Mouse (Mus musculus) forebrain, embryonic 16.5 days (tissue): ENCODE results near the gene Dlg5. TPM values are rescaled to one million over a fixed set of nuclear protein-coding genes. Genes with fewer than 3 reads are reported as not detected.
A peak's percentile ranks its signal among the peaks of the same experiment; 100 is the strongest.

Experiments
- ATAC-seq: fragments of 200-750 bp; cut with Nextera tagmentation; 2 replicates; pipeline ENCODE4 v1.8.0; 2017; ENCODE audit warnings: mild to moderate bottlenecking, moderate library complexity
- H3K27ac ChIP-seq: fragments of 300-500 bp; sonication (generic); 2 replicates; pipeline ENCODE4 v1.5.1; 2014; ENCODE audit warnings: low read length, control low read depth
- H3K27me3 ChIP-seq: fragments of 300-500 bp; sonication (generic); replicated peaks from 2 replicates; pipeline ENCODE4 v1.6.1; 2014; ENCODE audit warnings: low read length; ENCODE audit not compliant: control insufficient read depth, insufficient read depth
- H3K36me3 ChIP-seq: fragments of 300-500 bp; sonication (generic); 2 replicates; pipeline ENCODE4 v1.6.1; 2014; ENCODE audit not compliant: control insufficient read depth, insufficient read depth
- H3K4me1 ChIP-seq: fragments of 300-500 bp; sonication (generic); replicated peaks from 2 replicates; pipeline ENCODE4 v1.6.1; 2014; ENCODE audit warnings: low read length; ENCODE audit not compliant: control insufficient read depth, insufficient read depth
- H3K4me2 ChIP-seq: fragments of 300-500 bp; sonication (generic); 2 replicates; pipeline ENCODE4 v1.6.1; 2014; ENCODE audit warnings: mild to moderate bottlenecking, low read length, control low read depth
- H3K4me3 ChIP-seq: fragments of 300-500 bp; sonication (generic); replicated peaks from 2 replicates; pipeline ENCODE4 v1.5.1; 2014; ENCODE audit warnings: mild to moderate bottlenecking, low read length, control low read depth
- H3K9ac ChIP-seq: fragments of 300-500 bp; sonication (generic); replicated peaks from 2 replicates; pipeline ENCODE4 v1.6.1; 2014; ENCODE audit warnings: low read depth, low read length, control low read depth
- H3K9me3 ChIP-seq: fragments of 300-500 bp; sonication (generic); 2 replicates; pipeline ENCODE4 v1.6.1; 2016; ENCODE audit warnings: low read length; ENCODE audit not compliant: control insufficient read depth
- WGBS: fragments of 180-500 bp; shearing (Covaris S2); extraction: QIAGEN DNeasy Blood & Tissue Kit; methylation state at CpG from one replicate; pipeline ENCODE4 v1.1.7; 2014; 5-methylcytosine and 5-hydroxymethylcytosine counted together
- polyA plus RNA-seq: library from polyadenylated mRNA; unstranded; fragments of >200 nt; fragmentation: Nextera tagmentation; extraction: Ambion mirVana; gene quantifications from 2 replicates; pipeline ENCODE4 v1.2.1, GENCODE M21; 2015

Dlg5 gene
- 17.1 and 21.2 TPM in 2 replicates for polyA plus RNA-seq

- peak; percentile 84 for ATAC-seq
- Histone ChIP-seq H3K27ac (peak within 1 kb of the TSS; percentile 83), H3K27me3 (no peaks in the 10 kb centered on the region), H3K4me1 (peaks cover 15% of the 10 kb centered on the region), H3K4me2 (peak within 1 kb of the TSS; percentile 87), H3K9me3 (no peaks in the 10 kb centered on the region), H3K9ac (peak within 1 kb of the TSS; percentile 94), H3K4me3 (peak within 1 kb of the TSS; percentile 58), H3K36me3 (no peaks in the 10 kb centered on the region)
- under 1% methylated on average over 83 of the region's 98 CpGs for WGBS
These were observed at the start of gene Dlg5 for GRCm38 (mm10) chr14:24245177-24246081. Gene Dlg5, minus strand, starts transcription at chr14:24245920.

- Histone ChIP-seq H3K4me1 (no peaks in the 10 kb centered on the region), H3K27ac (no peak overlapping the region), H3K4me3 (no peak overlapping the region), H3K36me3 (no peaks in the 10 kb centered on the region), H3K27me3 (no peaks in the 10 kb centered on the region), H3K4me2 (no peak overlapping the region), H3K9ac (no peak overlapping the region), H3K9me3 (no peaks in the 10 kb centered on the region)
- no peak for ATAC-seq
- 86% methylated on average over 5 of the region's 5 CpGs for WGBS
These were observed 47.9 kb upstream of the Dlg5 start for GRCm38 (mm10) chr14:24293631-24294030.

GRCm38 (mm10) chr14:24292914-24293313 lies 47.2 kb upstream of the Dlg5 start, which contains the start of gene E330034G19Rik:
Gene E330034G19Rik, plus strand, starts transcription at chr14:24293214.
- Histone ChIP-seq H3K9ac (no peak within 1 kb of the TSS), H3K36me3 (no peaks in the 10 kb centered on the region), H3K4me3 (no peak within 1 kb of the TSS), H3K4me1 (no peaks in the 10 kb centered on the region), H3K27me3 (no peaks in the 10 kb centered on the region), H3K27ac (no peak within 1 kb of the TSS), H3K4me2 (no peak within 1 kb of the TSS), H3K9me3 (no peaks in the 10 kb centered on the region)
- WGBS = 41% methylated on average over 3 of the region's 3 CpGs
- no peak for ATAC-seq

- no peak overlapping the region for H3K9ac ChIP-seq
- no peaks in the 10 kb centered on the region for H3K4me1 ChIP-seq
- no peaks in the 10 kb centered on the region for H3K9me3 ChIP-seq
- H3K27ac ChIP-seq = no peak overlapping the region
- H3K36me3 ChIP-seq = no peaks in the 10 kb centered on the region
- no peak for ATAC-seq
- H3K4me3 ChIP-seq = no peak overlapping the region
- no peak overlapping the region for H3K4me2 ChIP-seq
- H3K27me3 ChIP-seq = no peaks in the 10 kb centered on the region
These were observed 45.0 kb upstream of the Dlg5 start for GRCm38 (mm10) chr14:24290726-24291125.

GRCm38 (mm10) chr14:24286136-24286535 lies 40.4 kb upstream of the Dlg5 start:
- Histone ChIP-seq H3K36me3 (no peaks in the 10 kb centered on the region), H3K4me2 (no peak overlapping the region), H3K9me3 (no peaks in the 10 kb centered on the region), H3K27ac (no peak overlapping the region), H3K27me3 (no peaks in the 10 kb centered on the region), H3K4me3 (no peak overlapping the region), H3K9ac (no peak overlapping the region), H3K4me1 (no peaks in the 10 kb centered on the region)
- 45% methylated on average over 4 of the region's 4 CpGs for WGBS
- ATAC-seq = no peak

GRCm38 (mm10) chr14:24282276-24282675 lies 36.6 kb upstream of the Dlg5 start:
- Histone ChIP-seq H3K36me3 (no peaks in the 10 kb centered on the region), H3K27ac (no peak overlapping the region), H3K4me2 (no peak overlapping the region), H3K27me3 (no peaks in the 10 kb centered on the region), H3K4me1 (no peaks in the 10 kb centered on the region), H3K9ac (no peak overlapping the region), H3K4me3 (no peak overlapping the region), H3K9me3 (no peaks in the 10 kb centered on the region)
- no peak for ATAC-seq
- WGBS = 81% methylated on average over 3 of the region's 3 CpGs

- Histone ChIP-seq H3K36me3 (no peaks in the 10 kb centered on the region), H3K4me2 (no peak overlapping the region), H3K9me3 (no peaks in the 10 kb centered on the region), H3K9ac (no peak overlapping the region), H3K27ac (no peak overlapping the region), H3K4me3 (no peak overlapping the region), H3K4me1 (no peaks in the 10 kb centered on the region), H3K27me3 (no peaks in the 10 kb centered on the region)
- 68% methylated on average over 4 of the region's 4 CpGs for WGBS
- ATAC-seq = no peak
These were observed 35.6 kb upstream of the Dlg5 start for GRCm38 (mm10) chr14:24281278-24281677.

GRCm38 (mm10) chr14:24275534-24275933 lies 29.8 kb upstream of the Dlg5 start:
- Histone ChIP-seq H3K4me1 (no peaks in the 10 kb centered on the region), H3K27ac (no peak overlapping the region), H3K9me3 (no peaks in the 10 kb centered on the region), H3K9ac (no peak overlapping the region), H3K36me3 (no peaks in the 10 kb centered on the region), H3K4me2 (no peak overlapping the region), H3K27me3 (no peaks in the 10 kb centered on the region), H3K4me3 (no peak overlapping the region)
- ATAC-seq = peak; percentile 59; the same call in 1 of the 2 replicates
- WGBS = 52% methylated on average over 2 of the region's 2 CpGs

GRCm38 (mm10) chr14:24273575-24273974 lies 27.9 kb upstream of the Dlg5 start:
- Histone ChIP-seq H3K27me3 (no peaks in the 10 kb centered on the region), H3K4me2 (no peak overlapping the region), H3K4me1 (no peaks in the 10 kb centered on the region), H3K27ac (no peak overlapping the region), H3K9me3 (no peaks in the 10 kb centered on the region), H3K36me3 (no peaks in the 10 kb centered on the region), H3K4me3 (no peak overlapping the region), H3K9ac (no peak overlapping the region)
- ATAC-seq = peak; percentile 40; the same call in 1 of the 2 replicates
- WGBS = 41% methylated on average over 2 of the region's 2 CpGs
